Mouse (Mus musculus): Measurements from ENCODE around the gene Mon2. TPM values are rescaled to one million over a fixed set of nuclear protein-coding genes. Genes with fewer than 3 reads are reported as not detected.
A peak's percentile ranks its signal among the peaks of the same experiment; 100 is the strongest.

Mon2 gene
- total RNA-seq, 2 experiments from 2014 or later, result 98.6 to 104 TPM

- DNase-seq (ENCODE audit: extremely low spot score in 1 of 2, low spot score in 2 of 2), result no peak
- TF ChIP-seq CTCF (IDR thresholded peaks at IDR 0.05), result no peak
- intact Hi-C loops (cut with DNase I), result loop anchor here (5.0 kb wide), 2 partner anchors 37 to 287 kb away; no protein-coding TSS in a partner anchor
These were observed 18.2 kb upstream of the Mon2 start for GRCm38 (mm10) chr10:123094504-123094903.

GRCm38 (mm10) chr10:123092577-123092976, 16.3 kb upstream of the Mon2 start:
- TF ChIP-seq CTCF (IDR thresholded peaks at IDR 0.05), result no peak
- no peak overlapping the region for H3K4me3 ChIP-seq
- intact Hi-C loops (cut with DNase I), result loop anchor here (5.0 kb wide), 2 partner anchors 35 to 285 kb away; no protein-coding TSS in a partner anchor
- no peak overlapping the region for H3K27ac ChIP-seq
- no peak for DNase-seq (ENCODE audit: extremely low spot score in 1 of 2, low spot score in 2 of 2)

More at GRCm38 (mm10) chr10:123094504-123094903, 18.2 kb upstream of the Mon2 start:
- Histone ChIP-seq H3K4me3 (no peak overlapping the region), H3K27ac (no peak overlapping the region)

- DNase-seq (ENCODE audit: extremely low spot score in 1 of 2, low spot score in 2 of 2), result peak; percentile 32 to 60
- TF ChIP-seq CTCF (IDR thresholded peaks at IDR 0.05), result peak; percentile 68
- Histone ChIP-seq H3K4me3 (no peak overlapping the region), H3K27ac (no peak overlapping the region)
- intact Hi-C loops (cut with DNase I), result loop anchor here (2.0 to 5.0 kb wide), 4 partner anchors 34 to 539 kb away; no protein-coding TSS in a partner anchor
These were observed 15.4 kb upstream of the Mon2 start for GRCm38 (mm10) chr10:123091737-123092136.

- intact Hi-C loops (cut with DNase I), result loop anchor here (10.0 kb wide), 1 partner anchor 995 kb away; the partner anchor contains the start of gene Rxylt1
- Histone ChIP-seq H3K27ac (no peak overlapping the region), H3K4me3 (no peak overlapping the region)
- DNase-seq (ENCODE audit: extremely low spot score in 1 of 2, low spot score in 2 of 2), result no peak
- TF ChIP-seq CTCF (IDR thresholded peaks at IDR 0.05), result no peak
These were observed 13.2 kb upstream of the Mon2 start for GRCm38 (mm10) chr10:123089425-123089930.

- no peak for TF ChIP-seq CTCF (IDR thresholded peaks at IDR 0.05)
These were observed 10.5 kb upstream of the Mon2 start for GRCm38 (mm10) chr10:123086847-123087246.

GRCm38 (mm10) chr10:123084900-123085641, 8.8 kb upstream of the Mon2 start:
- no peak for DNase-seq (ENCODE audit: extremely low spot score in 1 of 2, low spot score in 2 of 2)
- no peak for TF ChIP-seq CTCF (IDR thresholded peaks at IDR 0.05)
- Histone ChIP-seq H3K27ac (peak overlapping the region; percentile 67), H3K4me3 (no peak overlapping the region)
- intact Hi-C loops (cut with DNase I), result loop anchor here (10.0 kb wide), 1 partner anchor 990 kb away; the partner anchor contains the start of gene Rxylt1

More at GRCm38 (mm10) chr10:123086847-123087246, 10.5 kb upstream of the Mon2 start:
- DNase-seq (ENCODE audit: extremely low spot score in 1 of 2, low spot score in 2 of 2), result no peak
- H3K4me3 ChIP-seq, result no peak overlapping the region
- intact Hi-C loops (cut with DNase I), result loop anchor here (10.0 kb wide), 1 partner anchor 992 kb away; the partner anchor contains the start of gene Rxylt1
- no peak overlapping the region for H3K27ac ChIP-seq

- DNase-seq (ENCODE audit: extremely low spot score in 1 of 2, low spot score in 2 of 2), result no peak
- Histone ChIP-seq H3K27ac (peak overlapping the region; percentile 67), H3K4me3 (no peak overlapping the region)
- no peak for TF ChIP-seq CTCF (IDR thresholded peaks at IDR 0.05)
- intact Hi-C loops (cut with DNase I), result loop anchor here (10.0 kb wide), 1 partner anchor 990 kb away; the partner anchor contains the start of gene Rxylt1
These were observed 8.0 kb upstream of the Mon2 start for GRCm38 (mm10) chr10:123084307-123084706.

GRCm38 (mm10) chr10:123075751-123076242, 508 bp downstream of the Mon2 start:
- TF ChIP-seq CTCF (IDR thresholded peaks at IDR 0.05), result no peak
- DNase-seq (ENCODE audit: extremely low spot score in 1 of 2, low spot score in 2 of 2), result peak; percentile 23 to 37
- intact Hi-C loops (cut with DNase I), result loop anchor here (5.0 kb wide), 1 partner anchor 268 kb away; no protein-coding TSS in a partner anchor

GRCm38 (mm10) chr10:123071997-123072396, 4.3 kb downstream of the Mon2 start:
- Histone ChIP-seq H3K4me3 (no peak overlapping the region), H3K27ac (no peak overlapping the region)
- DNase-seq (ENCODE audit: extremely low spot score in 1 of 2, low spot score in 2 of 2), result no peak
- TF ChIP-seq CTCF (IDR thresholded peaks at IDR 0.05), result no peak
- intact Hi-C loops (cut with DNase I), result no loop called here

More at GRCm38 (mm10) chr10:123075751-123076242, 508 bp downstream of the Mon2 start:
- peak overlapping the region; percentile 93 for H3K27ac ChIP-seq
- H3K4me3 ChIP-seq, result peak overlapping the region; percentile 76

- TF ChIP-seq CTCF (IDR thresholded peaks at IDR 0.05), result no peak
- H3K27ac ChIP-seq, result no peak overlapping the region
- no peak for DNase-seq (ENCODE audit: extremely low spot score in 1 of 2, low spot score in 2 of 2)
- intact Hi-C loops (cut with DNase I), result no loop called here
- H3K4me3 ChIP-seq, result no peak overlapping the region
These were observed 13.3 kb downstream of the Mon2 start for GRCm38 (mm10) chr10:123063021-123063420.

- intact Hi-C loops (cut with DNase I), result no loop called here
These were observed 15.5 kb downstream of the Mon2 start for GRCm38 (mm10) chr10:123060831-123061230.

GRCm38 (mm10) chr10:123057082-123057481, 19.2 kb downstream of the Mon2 start:
- no peak overlapping the region for H3K27ac ChIP-seq
- no peak for DNase-seq (ENCODE audit: extremely low spot score in 1 of 2, low spot score in 2 of 2)
- peak; percentile 41 for TF ChIP-seq CTCF (IDR thresholded peaks at IDR 0.05)
- no peak overlapping the region for H3K4me3 ChIP-seq
- intact Hi-C loops (cut with DNase I), result loop anchor here (5.0 kb wide), 1 partner anchor 35 kb away; no protein-coding TSS in a partner anchor

More at GRCm38 (mm10) chr10:123060831-123061230, 15.5 kb downstream of the Mon2 start:
- TF ChIP-seq CTCF (IDR thresholded peaks at IDR 0.05), result no peak
- Histone ChIP-seq H3K4me3 (no peak overlapping the region), H3K27ac (no peak overlapping the region)
- no peak for DNase-seq (ENCODE audit: extremely low spot score in 1 of 2, low spot score in 2 of 2)
